Comparison of ENCODE assay signal across 11 mouse cellular contexts in the genomic region with DNA sequence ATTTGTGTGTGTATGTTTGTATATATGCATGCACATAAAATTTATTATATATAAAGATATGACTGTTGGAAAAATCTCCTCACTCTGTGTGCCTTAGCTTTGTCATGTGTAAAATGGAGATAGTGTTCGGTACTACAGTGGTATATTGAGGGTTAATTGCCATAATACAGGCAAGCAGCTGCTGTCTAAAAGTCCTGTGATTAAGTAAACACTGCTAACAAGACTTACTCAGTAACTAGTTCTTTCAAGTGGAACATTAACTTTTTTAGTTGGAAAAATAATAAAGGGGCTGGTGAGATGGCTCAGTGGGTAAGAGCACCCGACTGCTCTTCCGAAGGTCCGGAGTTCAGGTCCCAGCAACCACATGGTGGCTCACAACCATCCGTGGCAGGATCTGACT.
"Had no signal": no experiment of that assay in that cellular context is flagged by ENCODE, and none has a peak within 500 bp of the region (broad histone marks: within the 10 kb centered on the region; RNA-seq: fewer than 3 reads in every experiment).

No protein-coding gene starts in this region.

- DNase-seq: kidney, postnatal 25 days; lung, adult 2 months; lung, postnatal 36 days; right cerebral cortex, adult 18-20 months; thymus, postnatal 4 days had no signal

- H3K36me3 ChIP-seq: hindbrain, embryonic 15.5 days; midbrain, embryonic 13.5 days had no signal

- H3K9me3 ChIP-seq: hindbrain, embryonic 15.5 days; limb, embryonic 15.5 days; midbrain, embryonic 13.5 days had no signal

- H3K4me3 ChIP-seq: hindbrain, embryonic 15.5 days; layer of hippocampus, adult 2 months; limb, embryonic 15.5 days; midbrain, embryonic 13.5 days had no signal

- H3K27me3 ChIP-seq: hindbrain, embryonic 15.5 days; limb, embryonic 15.5 days; midbrain, embryonic 13.5 days had no signal

- H3K9ac ChIP-seq: hindbrain, embryonic 15.5 days; limb, embryonic 15.5 days; midbrain, embryonic 13.5 days had no signal

- H3K4me1 ChIP-seq: hindbrain, embryonic 15.5 days had no signal

- H3K4me2 ChIP-seq: hindbrain, embryonic 15.5 days; limb, embryonic 15.5 days; midbrain, embryonic 13.5 days had no signal

- H3K27ac ChIP-seq: hindbrain, embryonic 15.5 days; layer of hippocampus, adult 2 months; limb, embryonic 15.5 days; midbrain, embryonic 13.5 days; stomach, postnatal 0 days had no signal

- ATAC-seq: lung, postnatal 0 days; midbrain, embryonic 13.5 days had no signal
